Mouse (Mus musculus): ENCODE results near the gene Ppm1m.

DNA sequence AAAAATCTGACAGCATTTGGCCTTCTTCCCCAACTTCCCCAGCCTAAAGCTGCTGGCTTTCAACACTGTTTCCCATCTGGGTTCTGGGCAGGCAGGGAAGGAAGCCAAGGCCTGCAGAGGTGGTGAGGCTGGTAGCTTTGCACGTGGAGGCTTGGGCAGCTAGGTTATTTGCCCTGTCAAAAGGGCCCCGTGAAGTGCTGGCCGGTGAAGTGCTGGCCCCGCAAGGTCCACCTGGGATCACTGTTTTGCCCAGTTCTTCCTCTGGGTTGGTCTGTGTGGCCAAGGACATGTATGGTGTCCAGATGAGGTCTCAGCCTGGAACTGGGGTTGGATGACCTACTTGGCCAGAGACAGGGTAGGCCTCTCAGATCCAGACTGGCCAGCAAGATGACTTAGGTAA lies 10.4 kb upstream of the Ppm1m start:
- TF ChIP-seq CTCF (IDR thresholded peaks at IDR 0.05; ENCODE audit: borderline replicate concordance, extremely low read depth, insufficient read depth, insufficient read length) (no peak), POLR2A (IDR thresholded peaks at IDR 0.05; ENCODE audit: borderline replicate concordance, extremely low read depth, insufficient read depth, insufficient read length, poor library complexity, severe bottlenecking) (no peak)
